Mouse (Mus musculus): ENCODE results near the gene Ganab. TPM values are rescaled to one million over a fixed set of nuclear protein-coding genes. Genes with fewer than 3 reads are reported as not detected.
A peak's percentile ranks its signal among the peaks of the same experiment; 100 is the strongest.

Gene Ganab
- polyA plus RNA-seq, 1 experiment from 2014 or later: 109 TPM

DNA sequence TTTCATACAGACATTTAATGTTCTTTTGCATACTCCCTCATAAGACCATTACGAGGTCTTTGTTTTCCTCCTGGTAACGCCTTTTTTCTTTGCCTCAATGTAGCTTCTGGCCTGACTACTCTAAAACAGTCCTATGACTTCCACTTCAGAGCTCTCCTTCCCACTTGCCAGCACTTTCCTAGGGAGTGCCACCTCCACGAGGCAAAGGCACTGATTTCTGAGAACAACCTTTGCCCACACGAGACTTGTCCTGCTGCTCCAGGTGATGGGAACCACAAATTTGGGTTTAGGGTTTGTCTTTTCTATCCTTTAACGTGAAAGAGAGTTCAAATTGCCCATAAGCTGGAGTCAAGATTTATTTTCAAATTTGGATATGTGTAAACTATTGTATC, 68.3 kb downstream of the Ganab start:
- 51% methylated on average over 5 of the region's 5 CpGs for WGBS
- Histone ChIP-seq H3K4me1 (ENCODE audit: control insufficient read depth, insufficient read depth, low read length) (peaks cover 6% of the 10 kb centered on the region; the same call in 1 of the 2 replicates), H3K9ac (ENCODE audit: low read length) (peak overlapping the region; percentile 70), H3K4me3 (ENCODE audit: low read depth, low read length) (peak overlapping the region; percentile 88), H3K36me3 (ENCODE audit: control insufficient read depth, insufficient read depth, low read length) (peaks cover 35% of the 10 kb centered on the region), H3K9me3 (ENCODE audit: control insufficient read depth, low read length) (no peaks in the 10 kb centered on the region), H3K4me2 (peak overlapping the region; percentile 55), H3K27me3 (ENCODE audit: control insufficient read depth, insufficient read depth, low read length) (no peaks in the 10 kb centered on the region), H3K27ac (ENCODE audit: low read depth, low read length) (peak overlapping the region; percentile 59; the same call in 1 of the 2 replicates)
- ATAC-seq (ENCODE audit: low FRiP score): no peak
- no peak for DNase-seq (ENCODE audit: low spot score, missing footprints)

Small RNAs within 50 kb of the gene (microRNA-seq; reads per million reads assigned to microRNA genes)
- gene Mir5136: not detected

Other genes starting within 250 kb of the Ganab start
- gene Chrm1, start 234.3 kb upstream of the Ganab start, polyA plus RNA-seq (2014; fragmentation: Nextera tagmentation; extraction: Ambion mirVana): 0.04 TPM in 2 replicates
- 139 and 142 TPM in 2 replicates for gene Slc3a2, start 174.7 kb upstream of the Ganab start, polyA plus RNA-seq (2014; fragmentation: Nextera tagmentation; extraction: Ambion mirVana)
- gene Wdr74, start 162.2 kb upstream of the Ganab start, polyA plus RNA-seq (2014; fragmentation: Nextera tagmentation; extraction: Ambion mirVana): 74.2 and 83.7 TPM in 2 replicates
- gene 1700092M07Rik, start 157.4 kb upstream of the Ganab start, polyA plus RNA-seq (2014; fragmentation: Nextera tagmentation; extraction: Ambion mirVana): 1.5 and 2.7 TPM in 2 replicates
- gene Stx5a, start 156.7 kb upstream of the Ganab start, polyA plus RNA-seq (2014; fragmentation: Nextera tagmentation; extraction: Ambion mirVana): 85.6 and 94.7 TPM in 2 replicates
- 209 and 235 TPM in 2 replicates for gene Nxf1, start 141.0 kb upstream of the Ganab start, polyA plus RNA-seq (2014; fragmentation: Nextera tagmentation; extraction: Ambion mirVana)
- 190 and 197 TPM in 2 replicates for gene Tmem223, start 127.1 kb upstream of the Ganab start, polyA plus RNA-seq (2014; fragmentation: Nextera tagmentation; extraction: Ambion mirVana)
- gene Tmem179b, start 123.6 kb upstream of the Ganab start, polyA plus RNA-seq (2014; fragmentation: Nextera tagmentation; extraction: Ambion mirVana): 40.8 and 45.7 TPM in 2 replicates
- 15.4 and 19.6 TPM in 2 replicates for gene Taf6l, start 111.7 kb upstream of the Ganab start, polyA plus RNA-seq (2014; fragmentation: Nextera tagmentation; extraction: Ambion mirVana)
- gene Polr2g, start 99.5 kb upstream of the Ganab start, polyA plus RNA-seq (2014; fragmentation: Nextera tagmentation; extraction: Ambion mirVana): 169 and 177 TPM in 2 replicates
- 6.1 and 6.5 TPM in 2 replicates for gene Zbtb3, start 95.5 kb upstream of the Ganab start, polyA plus RNA-seq (2014; fragmentation: Nextera tagmentation; extraction: Ambion mirVana)
- 51.7 and 59.7 TPM in 2 replicates for gene Ttc9c, start 78.7 kb upstream of the Ganab start, polyA plus RNA-seq (2014; fragmentation: Nextera tagmentation; extraction: Ambion mirVana)
- gene Hnrnpul2, start 78.1 kb upstream of the Ganab start, polyA plus RNA-seq (2014; fragmentation: Nextera tagmentation; extraction: Ambion mirVana): 6.1 and 6.2 TPM in 2 replicates
- not detected in 2 replicates for gene AC129217.1, start 68.3 kb upstream of the Ganab start, polyA plus RNA-seq (2014; fragmentation: Nextera tagmentation; extraction: Ambion mirVana)
- gene Bscl2, start 60.6 kb upstream of the Ganab start, polyA plus RNA-seq (2014; fragmentation: Nextera tagmentation; extraction: Ambion mirVana): 50.6 and 52.7 TPM in 2 replicates
- 128 and 133 TPM in 2 replicates for gene Gng3, start 58.9 kb upstream of the Ganab start, polyA plus RNA-seq (2014; fragmentation: Nextera tagmentation; extraction: Ambion mirVana)
- gene Lrrn4cl, start 47.3 kb upstream of the Ganab start, polyA plus RNA-seq (2014; fragmentation: Nextera tagmentation; extraction: Ambion mirVana): 0.18 and 0.30 TPM in 2 replicates
- 169 and 183 TPM in 2 replicates for gene Ubxn1, start 26.6 kb upstream of the Ganab start, polyA plus RNA-seq (2014; fragmentation: Nextera tagmentation; extraction: Ambion mirVana)
- gene Uqcc3, start 17.1 kb upstream of the Ganab start, polyA plus RNA-seq (2014; fragmentation: Nextera tagmentation; extraction: Ambion mirVana): 54.6 and 59.1 TPM in 2 replicates
- 109 and 123 TPM in 2 replicates for gene Lbhd1, start 14.3 kb upstream of the Ganab start, polyA plus RNA-seq (2014; fragmentation: Nextera tagmentation; extraction: Ambion mirVana)
- gene Gm49403, start 14.1 kb upstream of the Ganab start, polyA plus RNA-seq (2014; fragmentation: Nextera tagmentation; extraction: Ambion mirVana): not detected in 2 replicates
- 115 and 116 TPM in 2 replicates for gene 1810009A15Rik, start 9.2 kb upstream of the Ganab start, polyA plus RNA-seq (2014; fragmentation: Nextera tagmentation; extraction: Ambion mirVana)
- gene Gm49416, start 9.1 kb upstream of the Ganab start, polyA plus RNA-seq (2014; fragmentation: Nextera tagmentation; extraction: Ambion mirVana): not detected in 2 replicates
- gene Ints5, start 5.1 kb upstream of the Ganab start, polyA plus RNA-seq (2014; fragmentation: Nextera tagmentation; extraction: Ambion mirVana): 29.7 and 33.3 TPM in 2 replicates
- gene B3gat3, start 22.3 kb downstream of the Ganab start, polyA plus RNA-seq (2014; fragmentation: Nextera tagmentation; extraction: Ambion mirVana): 42.1 and 46.0 TPM in 2 replicates
- 1.4 and 2.3 TPM in 2 replicates for gene Rom1, start 31.3 kb downstream of the Ganab start, polyA plus RNA-seq (2014; fragmentation: Nextera tagmentation; extraction: Ambion mirVana)
- 5.8 and 8.2 TPM in 2 replicates for gene Eml3, start 31.5 kb downstream of the Ganab start, polyA plus RNA-seq (2014; fragmentation: Nextera tagmentation; extraction: Ambion mirVana)
- gene Mta2, start 43.8 kb downstream of the Ganab start, polyA plus RNA-seq (2014; fragmentation: Nextera tagmentation; extraction: Ambion mirVana): 50.9 and 56.0 TPM in 2 replicates
- 23.5 and 28.4 TPM in 2 replicates for gene Tut1, start 55.8 kb downstream of the Ganab start, polyA plus RNA-seq (2014; fragmentation: Nextera tagmentation; extraction: Ambion mirVana)
- gene Eef1g, start 69.0 kb downstream of the Ganab start, polyA plus RNA-seq (2014; fragmentation: Nextera tagmentation; extraction: Ambion mirVana): 435 and 439 TPM in 2 replicates
- gene Ahnak, start 91.2 kb downstream of the Ganab start, polyA plus RNA-seq (2014; fragmentation: Nextera tagmentation; extraction: Ambion mirVana): 5.0 and 6.3 TPM in 2 replicates
- gene Scgb1a1, start 189.9 kb downstream of the Ganab start, polyA plus RNA-seq (2014; fragmentation: Nextera tagmentation; extraction: Ambion mirVana): not detected in 2 replicates
- 13.5 and 14.2 TPM in 2 replicates for gene Asrgl1, start 237.6 kb downstream of the Ganab start, polyA plus RNA-seq (2014; fragmentation: Nextera tagmentation; extraction: Ambion mirVana)